Mouse (Mus musculus) neural tube, embryonic 12.5 days (tissue): Measurements from ENCODE around the gene Gm44790. TPM values are rescaled to one million over a fixed set of nuclear protein-coding genes. Genes with fewer than 3 reads are reported as not detected.

ENCODE experiments used
- ATAC-seq: fragments of 200-750 bp; cut with Nextera tagmentation; 2 replicates; pipeline ENCODE4 v1.8.0; 2017; ENCODE audit warnings: low read depth, mild to moderate bottlenecking, moderate TSS enrichment, moderate library complexity; ENCODE audit not compliant: low FRiP score
- H3K27ac ChIP-seq: fragments of 300-500 bp; sonication (generic); 2 replicates; pipeline ENCODE4 v1.5.1; 2016
- H3K27me3 ChIP-seq: fragments of 300-500 bp; sonication (generic); replicated peaks from 2 replicates; pipeline ENCODE4 v1.6.1; 2016; ENCODE audit warnings: mild to moderate bottlenecking
- H3K36me3 ChIP-seq: fragments of 300-500 bp; sonication (generic); 2 replicates; pipeline ENCODE4 v1.6.1; 2016; ENCODE audit warnings: mild to moderate bottlenecking
- H3K4me1 ChIP-seq: fragments of 300-500 bp; sonication (generic); 2 replicates; pipeline ENCODE4 v1.6.1; 2016
- H3K4me2 ChIP-seq: fragments of 300-500 bp; sonication (generic); replicated peaks from 2 replicates; pipeline ENCODE4 v1.6.1; 2016; ENCODE audit warnings: mild to moderate bottlenecking
- H3K4me3 ChIP-seq: fragments of 300-500 bp; sonication (generic); 2 replicates; pipeline ENCODE4 v1.5.1; 2016
- H3K9ac ChIP-seq: fragments of 300-500 bp; sonication (generic); 2 replicates; pipeline ENCODE4 v1.6.1; 2016; ENCODE audit warnings: mild to moderate bottlenecking
- H3K9me3 ChIP-seq: fragments of 300-500 bp; sonication (generic); 2 replicates; pipeline ENCODE4 v1.6.1; 2016; ENCODE audit warnings: mild to moderate bottlenecking
- WGBS: fragments of 180-500 bp; shearing (Covaris S2); methylation state at CpG from one replicate; pipeline ENCODE4 v1.1.7; 2016; 5-methylcytosine and 5-hydroxymethylcytosine counted together
- polyA plus RNA-seq: library from polyadenylated mRNA; unstranded; fragments of >200 nt; fragmentation: Nextera tagmentation; extraction: Ambion mirVana; gene quantifications from 2 replicates; pipeline ENCODE4 v1.2.1, GENCODE M21; 2016

Gm44790 gene
- polyA plus RNA-seq, 1 experiment from 2014 or later, result not detected

DNA sequence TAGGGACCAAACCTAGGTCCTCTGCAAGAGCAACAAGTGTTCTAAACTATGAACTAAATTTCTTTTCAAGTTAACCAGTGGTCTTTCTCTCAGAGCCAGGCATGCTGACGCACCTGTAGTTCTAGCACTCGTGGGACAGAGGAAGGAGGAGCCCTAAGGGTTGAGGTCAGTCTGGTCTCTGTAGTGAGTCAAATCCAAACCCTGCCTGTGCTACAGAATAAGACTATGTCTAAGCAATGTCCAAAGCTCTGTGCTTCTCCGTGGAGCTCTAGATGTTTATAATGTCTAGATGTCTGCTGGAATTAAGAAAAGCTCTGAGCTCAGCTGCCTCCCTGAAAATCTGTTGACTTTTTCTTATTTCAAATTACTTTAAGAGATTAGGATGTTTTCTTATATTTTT lies 30.3 kb downstream of the Gm44790 start:
- Histone ChIP-seq H3K27me3 (no peaks in the 10 kb centered on the region), H3K4me1 (no peaks in the 10 kb centered on the region), H3K27ac (no peak overlapping the region), H3K9me3 (no peaks in the 10 kb centered on the region), H3K4me2 (no peak overlapping the region), H3K4me3 (no peak overlapping the region), H3K9ac (no peak overlapping the region), H3K36me3 (peaks cover 60% of the 10 kb centered on the region)
- 93% methylated on average over 3 of the region's 3 CpGs for WGBS
- no peak for ATAC-seq

DNA sequence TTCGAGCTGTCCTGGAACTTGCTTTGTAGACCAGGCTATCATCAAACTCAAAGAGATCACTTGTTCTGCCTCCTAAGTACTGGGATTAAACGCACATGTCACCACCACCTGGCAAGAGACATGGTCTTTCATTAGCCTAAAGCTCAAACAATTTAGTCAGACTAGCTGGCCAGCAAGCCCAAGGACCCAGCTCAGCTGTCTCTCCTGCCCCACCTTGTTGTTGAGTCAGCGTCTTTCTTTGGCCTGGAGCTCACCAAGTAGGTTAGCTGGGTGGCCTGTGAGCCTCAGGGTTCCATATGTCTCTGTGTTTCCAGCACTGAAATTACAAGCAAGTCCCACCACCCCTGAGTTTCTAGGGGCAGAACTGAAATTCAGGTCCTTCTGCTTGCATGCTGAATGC lies 36.6 kb downstream of the Gm44790 start:
- no peak overlapping the region for H3K27ac ChIP-seq
- no peak overlapping the region for H3K4me3 ChIP-seq
- H3K36me3 ChIP-seq, result peaks cover 46% of the 10 kb centered on the region
- no peak overlapping the region for H3K9ac ChIP-seq
- no peaks in the 10 kb centered on the region for H3K4me1 ChIP-seq
- WGBS, result 94% methylated on average over 3 of the region's 3 CpGs
- H3K4me2 ChIP-seq, result no peak overlapping the region
- no peak for ATAC-seq
- H3K27me3 ChIP-seq, result no peaks in the 10 kb centered on the region
- H3K9me3 ChIP-seq, result no peaks in the 10 kb centered on the region

- Histone ChIP-seq H3K27me3 (no peaks in the 10 kb centered on the region), H3K4me3 (no peak overlapping the region), H3K4me1 (peaks cover 12% of the 10 kb centered on the region), H3K27ac (0 out of 2 replicates have a peak overlapping the region, but pooled peaks have one; percentile 26), H3K9me3 (no peaks in the 10 kb centered on the region), H3K4me2 (peak overlapping the region; percentile 72), H3K9ac (no peak overlapping the region), H3K36me3 (peaks cover 17% of the 10 kb centered on the region; the same call in 1 of the 2 replicates)
- no peak; the same call in 1 of the 2 replicates for ATAC-seq
- 90% methylated on average over 3 of the region's 3 CpGs for WGBS
Observed at GRCm38 (mm10) chr6:86471317-86471716, 44.9 kb downstream of the Gm44790 start.

DNA sequence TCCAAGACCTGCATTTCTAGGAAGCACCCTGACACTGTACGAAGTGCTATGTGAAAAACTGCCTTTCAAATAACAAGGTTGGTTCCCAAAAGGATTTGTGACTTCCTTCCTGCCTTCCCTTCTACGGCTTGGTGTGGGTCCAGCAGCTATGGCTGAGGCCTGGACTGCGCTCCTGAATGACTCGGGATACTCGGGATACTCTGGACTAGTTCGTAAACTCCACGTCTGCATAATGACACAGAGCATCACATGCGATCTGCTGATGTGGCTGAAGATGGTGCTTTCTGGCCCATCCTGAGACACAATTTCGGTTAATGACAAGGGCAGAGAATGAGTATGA lies 45.3 kb downstream of the Gm44790 start:
- H3K27me3 ChIP-seq, result no peaks in the 10 kb centered on the region

DNA sequence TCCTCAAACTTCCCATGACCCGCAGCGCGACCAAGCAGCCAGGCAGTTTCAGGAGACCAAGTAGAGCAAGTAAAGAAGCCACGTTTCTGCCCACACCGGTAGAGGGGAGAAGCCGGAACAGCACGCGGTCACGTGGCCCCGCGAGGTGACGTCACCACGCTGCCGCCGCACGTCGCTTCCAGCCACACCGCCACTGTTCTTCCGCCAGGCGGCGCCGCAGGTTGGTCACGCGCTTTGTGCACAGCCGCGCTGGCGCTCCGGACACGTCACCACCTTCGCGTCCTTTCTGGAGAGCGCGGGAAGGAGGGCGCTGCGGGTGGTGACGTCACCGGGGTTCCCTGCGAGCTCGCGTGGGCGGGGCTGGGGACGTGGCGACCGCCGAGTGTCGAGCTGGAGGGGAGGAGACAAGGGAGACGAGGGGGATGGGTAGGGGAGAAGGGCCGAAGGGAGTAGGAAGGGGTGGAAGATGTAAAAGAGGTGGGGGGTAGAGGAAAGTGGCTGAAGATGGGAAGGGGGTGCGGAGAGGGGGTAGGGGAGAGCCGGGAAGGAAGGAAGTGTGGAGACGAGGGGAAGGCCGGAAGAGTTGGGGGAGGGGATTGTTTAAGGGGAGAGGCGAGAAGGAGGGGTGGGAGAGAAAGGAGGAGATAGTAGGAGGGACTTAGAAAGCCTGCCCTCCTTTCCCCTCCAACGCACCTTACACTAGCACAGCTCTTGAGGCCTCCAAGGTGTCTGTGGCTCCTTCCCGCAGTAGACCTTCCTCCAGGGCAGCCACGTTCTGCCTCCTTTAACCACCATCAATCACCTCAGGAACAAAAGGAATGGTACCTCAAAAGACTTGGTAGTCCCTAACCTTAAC lies 45.9 kb downstream of the Gm44790 start:
- H3K9ac ChIP-seq, result peak overlapping the region; percentile 64
- ATAC-seq, result peak; percentile 94
- no peaks in the 10 kb centered on the region for H3K9me3 ChIP-seq
- peak overlapping the region; percentile 39 for H3K27ac ChIP-seq
- H3K4me2 ChIP-seq, result peak overlapping the region; percentile 72
- H3K36me3 ChIP-seq, result peaks cover 12% of the 10 kb centered on the region; the same call in 1 of the 2 replicates
- peak overlapping the region; percentile 34 for H3K4me3 ChIP-seq
- WGBS, result under 1% methylated on average over 56 of the region's 56 CpGs
- peaks cover 12% of the 10 kb centered on the region for H3K4me1 ChIP-seq
- H3K27me3 ChIP-seq, result no peaks in the 10 kb centered on the region

More for the DNA sequence above, 45.3 kb downstream of the Gm44790 start:
- peak overlapping the region; percentile 26; the same call in 1 of the 2 replicates for H3K27ac ChIP-seq
- peak overlapping the region; percentile 64; the same call in 1 of the 2 replicates for H3K9ac ChIP-seq
- peak overlapping the region; percentile 34 for H3K4me3 ChIP-seq
- H3K4me1 ChIP-seq, result peaks cover 12% of the 10 kb centered on the region
- 25% methylated on average over 9 of the region's 9 CpGs for WGBS
- H3K4me2 ChIP-seq, result peak overlapping the region; percentile 72
- peaks cover 16% of the 10 kb centered on the region; the same call in 1 of the 2 replicates for H3K36me3 ChIP-seq
- ATAC-seq, result peak; percentile 51
- H3K9me3 ChIP-seq, result no peaks in the 10 kb centered on the region

DNA sequence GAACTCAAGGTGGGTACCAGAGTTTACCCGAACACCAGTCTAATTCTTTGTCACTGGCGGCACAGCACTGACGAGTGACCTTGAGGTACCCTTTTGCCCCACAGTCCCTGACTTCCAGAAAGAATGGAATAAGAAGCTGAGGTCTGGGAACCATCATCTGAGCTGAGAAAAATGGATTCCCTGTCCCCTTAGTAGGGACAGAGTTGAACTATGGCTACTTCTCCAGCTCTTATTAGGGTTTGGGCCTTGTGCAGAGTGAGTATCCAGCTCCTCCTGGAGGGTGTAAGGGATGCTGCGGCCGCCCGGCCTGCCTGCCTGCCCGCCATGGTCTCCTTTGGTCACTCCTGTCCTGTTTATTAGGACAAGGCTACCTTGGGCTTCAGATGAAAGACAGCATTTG lies 46.6 kb downstream of the Gm44790 start:
- Histone ChIP-seq H3K4me2 (peak overlapping the region; percentile 72), H3K4me1 (peaks cover 12% of the 10 kb centered on the region), H3K9me3 (no peaks in the 10 kb centered on the region), H3K27me3 (no peaks in the 10 kb centered on the region), H3K4me3 (peak overlapping the region; percentile 34), H3K27ac (peak overlapping the region; percentile 39), H3K9ac (peak overlapping the region; percentile 42), H3K36me3 (0 out of 2 replicates have a peak, but pooled peaks cover 9% of the 10 kb centered on the region)
- peak; percentile 11; the same call in 1 of the 2 replicates for ATAC-seq
- WGBS, result 67% methylated on average over 7 of the region's 7 CpGs

DNA sequence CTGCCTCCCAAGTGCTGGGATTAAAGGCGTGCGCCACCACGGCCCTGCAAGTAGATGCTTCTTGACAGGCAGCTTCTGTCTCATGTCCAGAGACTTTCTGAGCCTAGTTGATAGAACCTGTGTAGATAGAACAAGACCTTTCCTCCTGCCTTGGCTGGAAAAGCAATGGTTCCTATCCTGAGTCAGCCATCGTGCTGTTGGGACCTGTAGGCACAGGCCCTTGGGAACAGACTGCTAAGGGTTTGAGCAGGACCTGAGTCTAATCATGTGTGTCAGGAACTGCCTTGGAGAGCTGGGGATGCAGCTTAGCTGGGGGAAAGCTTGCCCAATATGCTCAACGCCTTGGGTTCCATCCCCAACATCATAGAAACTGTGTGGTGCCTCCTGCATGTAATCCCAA lies 47.6 kb downstream of the Gm44790 start:
- Histone ChIP-seq H3K9me3 (no peaks in the 10 kb centered on the region), H3K27ac (no peak overlapping the region), H3K4me1 (peaks cover 19% of the 10 kb centered on the region), H3K27me3 (no peaks in the 10 kb centered on the region), H3K4me2 (no peak overlapping the region), H3K36me3 (0 out of 2 replicates have a peak, but pooled peaks cover 8% of the 10 kb centered on the region), H3K9ac (no peak overlapping the region), H3K4me3 (no peak overlapping the region)
- no peak for ATAC-seq
- WGBS, result 97% methylated on average over 5 of the region's 5 CpGs

GRCm38 (mm10) chr6:86474646-86475181 lies 48.3 kb downstream of the Gm44790 start:
- Histone ChIP-seq H3K27ac (no peak overlapping the region), H3K9ac (no peak overlapping the region), H3K27me3 (no peaks in the 10 kb centered on the region), H3K4me1 (peaks cover 26% of the 10 kb centered on the region), H3K9me3 (no peaks in the 10 kb centered on the region), H3K4me2 (no peak overlapping the region), H3K36me3 (0 out of 2 replicates have a peak, but pooled peaks cover 4% of the 10 kb centered on the region), H3K4me3 (no peak overlapping the region)
- ATAC-seq, result no peak

GRCm38 (mm10) chr6:86475462-86476167 lies 49.2 kb downstream of the Gm44790 start:
- Histone ChIP-seq H3K4me3 (no peak overlapping the region), H3K36me3 (no peaks in the 10 kb centered on the region), H3K4me1 (peaks cover 32% of the 10 kb centered on the region), H3K4me2 (no peak overlapping the region), H3K9ac (no peak overlapping the region), H3K27me3 (no peaks in the 10 kb centered on the region), H3K9me3 (no peaks in the 10 kb centered on the region), H3K27ac (no peak overlapping the region)
- ATAC-seq, result no peak
- WGBS, result 86% methylated on average over 9 of the region's 9 CpGs

- Histone ChIP-seq H3K4me2 (no peak overlapping the region), H3K27me3 (no peaks in the 10 kb centered on the region), H3K9me3 (no peaks in the 10 kb centered on the region), H3K4me1 (peaks cover 28% of the 10 kb centered on the region), H3K27ac (no peak overlapping the region), H3K36me3 (no peaks in the 10 kb centered on the region), H3K9ac (no peak overlapping the region), H3K4me3 (no peak overlapping the region)
- no peak for ATAC-seq
- WGBS, result 88% methylated on average over 5 of the region's 5 CpGs
Observed at GRCm38 (mm10) chr6:86476931-86477330, 50.5 kb downstream of the Gm44790 start.

DNA sequence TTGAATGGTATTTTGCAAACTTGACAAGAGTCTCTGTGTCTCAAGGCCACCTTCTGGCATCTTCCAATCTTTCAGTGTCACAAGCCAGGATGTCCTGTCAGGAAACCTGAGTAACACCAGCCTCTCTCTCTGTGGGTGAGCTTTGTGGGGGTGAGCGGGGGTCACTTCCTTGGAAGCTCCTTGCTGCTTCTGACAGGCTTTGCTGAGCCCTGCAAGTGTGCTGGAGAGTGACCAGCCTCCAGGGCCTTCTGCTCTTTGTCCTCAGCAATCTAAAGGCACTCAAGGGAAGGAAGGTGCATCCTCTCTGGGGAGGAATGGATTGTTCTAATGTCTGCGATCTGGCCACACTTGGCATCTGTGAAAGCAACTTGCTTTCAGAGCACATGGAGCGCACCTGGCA lies 52.9 kb downstream of the Gm44790 start:
- no peak overlapping the region for H3K27ac ChIP-seq

DNA sequence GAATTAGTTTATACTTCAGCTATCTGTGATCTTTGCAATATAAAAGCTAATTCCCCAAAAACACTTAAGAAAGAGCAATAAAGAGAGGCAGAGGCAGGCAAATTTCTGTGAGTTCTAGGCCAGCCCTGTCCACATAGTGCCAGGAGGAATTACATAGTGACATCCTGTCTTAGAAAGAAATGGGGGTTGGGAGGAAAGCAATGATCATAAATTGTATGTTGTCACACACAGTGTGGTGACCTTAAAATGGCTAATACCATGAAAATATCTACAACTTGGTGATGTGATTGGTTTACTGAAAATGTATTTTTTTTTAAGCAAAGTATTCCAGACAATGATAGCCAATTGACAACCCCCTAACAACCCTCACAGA lies 53.3 kb downstream of the Gm44790 start:
- Histone ChIP-seq H3K4me1 (peaks cover 22% of the 10 kb centered on the region), H3K36me3 (no peaks in the 10 kb centered on the region), H3K4me2 (0 out of 2 replicates have a peak overlapping the region, but pooled peaks have one; percentile 6), H3K9ac (no peak overlapping the region), H3K27me3 (no peaks in the 10 kb centered on the region), H3K4me3 (no peak overlapping the region), H3K9me3 (no peaks in the 10 kb centered on the region), H3K27ac (0 out of 2 replicates have a peak overlapping the region, but pooled peaks have one; percentile 43)
- no peak for ATAC-seq

More for the DNA sequence above, 52.9 kb downstream of the Gm44790 start:
- 58% methylated on average over 3 of the region's 3 CpGs for WGBS
- Histone ChIP-seq H3K4me2 (0 out of 2 replicates have a peak overlapping the region, but pooled peaks have one; percentile 6), H3K4me3 (no peak overlapping the region), H3K36me3 (no peaks in the 10 kb centered on the region), H3K9me3 (no peaks in the 10 kb centered on the region), H3K27me3 (no peaks in the 10 kb centered on the region), H3K4me1 (peaks cover 22% of the 10 kb centered on the region), H3K9ac (no peak overlapping the region)
- no peak for ATAC-seq
